Mouse (Mus musculus) liver, embryonic 14.5 days (tissue): ENCODE measurements around the gene Dhx34.

Experiments used
- CTCF ChIP-seq: IDR thresholded peaks from 2 replicates; pipeline ENCODE4 v1.5.1; 2016; ENCODE audit warnings: antibody characterized with exemption, low read depth, control low read depth
- EP300 ChIP-seq: IDR thresholded peaks from 2 replicates; pipeline ENCODE4 v1.6.1; 2016; ENCODE audit warnings: antibody characterized with exemption, low read depth

- no peak for TF ChIP-seq EP300
- TF ChIP-seq CTCF: no peak
These were observed 72.6 kb downstream of the Dhx34 start for GRCm38 (mm10) chr7:16149241-16149640.
